Mouse (Mus musculus) G1E (cell line): ENCODE measurements around the gene Rnf146.

Experiments
- CTCF ChIP-seq: IDR thresholded peaks from 2 replicates; pipeline ENCODE4 v1.5.1; 2012; ENCODE audit warnings: low read depth, low read length, inconsistent platforms, mixed read lengths
- GATA1 ChIP-seq: IDR thresholded peaks from 2 replicates; pipeline ENCODE4 v1.6.1; 2012; ENCODE audit warnings: borderline replicate concordance, low read length, inconsistent platforms, mixed read lengths
- TAL1 ChIP-seq: conservative IDR thresholded peaks from 2 replicates; pipeline ENCODE4 v1.6.1; 2012; ENCODE audit warnings: low read depth, low read length, inconsistent platforms, mixed read lengths

- no peak for TF ChIP-seq CTCF
- no peak for TF ChIP-seq GATA1
- no peak for TF ChIP-seq TAL1
Observed at GRCm38 (mm10) chr10:29302230-29302629, 60.0 kb downstream of the Rnf146 start.
